Mouse (Mus musculus): ENCODE measurements around the gene Spc25.

DNA sequence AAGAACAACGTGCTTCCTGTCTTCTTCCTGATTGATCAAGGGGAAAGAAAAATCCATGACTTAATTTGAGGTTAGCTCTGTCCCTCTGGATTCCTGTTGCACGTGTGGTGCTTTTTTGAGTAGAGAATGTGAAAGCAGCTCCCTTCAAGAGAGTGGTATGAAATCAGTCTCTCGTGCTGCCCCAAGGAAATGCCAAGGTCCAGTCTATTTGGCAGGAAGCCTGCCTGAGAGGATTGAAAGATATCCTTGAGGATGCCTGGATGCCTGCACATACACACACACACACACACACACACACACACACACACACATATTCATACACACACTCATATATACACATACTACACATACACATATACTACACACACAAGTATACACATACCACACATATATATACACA lies 57.3 kb downstream of the Spc25 start:
- no peak for TF ChIP-seq CTCF (IDR thresholded peaks at IDR 0.05; ENCODE audit: borderline replicate concordance, extremely low read depth, insufficient read depth, insufficient read length)
- TF ChIP-seq POLR2A (IDR thresholded peaks at IDR 0.05; ENCODE audit: borderline replicate concordance, extremely low read depth, insufficient read depth, insufficient read length, poor library complexity, severe bottlenecking), result no peak

Data from brain, embryonic 14.5 days (tissue).